Mouse (Mus musculus): ENCODE measurements at regions not wholly inside any gene's neighbourhood (a gene's known extent, or its start where the extent isn't known, plus 50 kb on each side); places are given as distances from the start of the nearest gene placed in this dataset.

GRCm38 (mm10) chr2:45681251-45681650 lies 564.1 kb upstream of the Zeb2 start:
- TF ChIP-seq CTCF (IDR thresholded peaks at IDR 0.05 in 2 of 3, conservative IDR thresholded peaks at IDR 0.05 in 1 of 3; ENCODE audit: control insufficient read depth in 1 of 3, insufficient read depth in 1 of 3, low read depth in 2 of 3, low read length in 3 of 3, poor library complexity in 1 of 3, severe bottlenecking in 1 of 3) = no peak
- TF ChIP-seq NRF1 (IDR thresholded peaks at IDR 0.05; ENCODE audit: insufficient read depth, low read depth, low read length, poor library complexity, severe bottlenecking) = no peak
- TF ChIP-seq MAX (IDR thresholded peaks at IDR 0.05; ENCODE audit: low read length) = no peak
